In genomic region chr2:127506131-127506632, GRCm38 (mm10) we compare ENCODE assay signal across 18 mouse cellular contexts. TPM values are rescaled to one million over a fixed set of nuclear protein-coding genes. Genes with fewer than 3 reads are reported as not detected.
DNase-seq lines count a peak whose midpoint lies in the region; ATAC-seq lines count a peak whose summit lies in the region.
"Had no signal": no experiment of that assay in that cellular context is flagged by ENCODE, and none has a peak within 500 bp of the region (broad histone marks: within the 10 kb centered on the region; RNA-seq: fewer than 3 reads in every experiment).

No protein-coding gene starts in this region.

- no peak overlapping the region for H3K4me3 ChIP-seq in liver, embryonic 16.5 days (ENCODE audit: low read depth, low read length)
- no peak overlapping the region for H3K4me3 ChIP-seq in liver, embryonic 12.5 days
- H3K4me3 ChIP-seq in embryonic facial prominence, embryonic 13.5 days = no peak overlapping the region
- no peak overlapping the region for H3K4me3 ChIP-seq in stomach, embryonic 16.5 days (replicated peaks; ENCODE audit: low read length)
- H3K4me3 ChIP-seq: forebrain, embryonic 13.5 days; heart, embryonic 13.5 days; limb, embryonic 12.5 days; neural tube, embryonic 15.5 days had no signal

- H3K27ac ChIP-seq in liver, embryonic 16.5 days (ENCODE audit: low read length) = 0 out of 2 replicates have a peak overlapping the region, but pooled peaks have one; percentile 47
- H3K27ac ChIP-seq in liver, embryonic 12.5 days = no peak overlapping the region
- peak overlapping the region; percentile 73 for H3K27ac ChIP-seq in embryonic facial prominence, embryonic 13.5 days
- peak overlapping the region; percentile 83 for H3K27ac ChIP-seq in stomach, embryonic 16.5 days (ENCODE audit: low read length)
- H3K27ac ChIP-seq: forebrain, embryonic 13.5 days; heart, embryonic 13.5 days; limb, embryonic 12.5 days; neural tube, embryonic 15.5 days had no signal

- no peak overlapping the region for H3K9ac ChIP-seq in liver, embryonic 16.5 days (ENCODE audit: low read depth, low read length)
- H3K9ac ChIP-seq in liver, embryonic 12.5 days = no peak overlapping the region
- no peak overlapping the region for H3K9ac ChIP-seq in embryonic facial prominence, embryonic 13.5 days
- H3K9ac ChIP-seq in stomach, embryonic 16.5 days (ENCODE audit: low read length) = no peak overlapping the region
- H3K9ac ChIP-seq: forebrain, embryonic 13.5 days; heart, embryonic 13.5 days; limb, embryonic 12.5 days; neural tube, embryonic 15.5 days had no signal

- no peaks in the 10 kb centered on the region for H3K36me3 ChIP-seq in liver, embryonic 16.5 days (ENCODE audit: control insufficient read depth, insufficient read depth)
- H3K36me3 ChIP-seq in liver, embryonic 12.5 days = no peaks in the 10 kb centered on the region
- no peaks in the 10 kb centered on the region for H3K36me3 ChIP-seq in embryonic facial prominence, embryonic 13.5 days
- H3K36me3 ChIP-seq in stomach, embryonic 16.5 days (ENCODE audit: control insufficient read depth, insufficient read depth, low read length) = no peaks in the 10 kb centered on the region
- H3K36me3 ChIP-seq: heart, embryonic 13.5 days; limb, embryonic 12.5 days; neural tube, embryonic 15.5 days had no signal

- ATAC-seq in liver, embryonic 16.5 days (ENCODE audit: low read depth) = peak; percentile 50
- ATAC-seq in liver, embryonic 12.5 days = no peak
- no peak for ATAC-seq in embryonic facial prominence, embryonic 13.5 days (ENCODE audit: insufficient number of reproducible peaks, insufficient read depth, low FRiP score, low TSS enrichment, low read depth)
- peak; percentile 69 for ATAC-seq in granulocyte monocyte progenitor cell, adult 5-6 weeks (replicated peaks; ENCODE audit: poor library complexity, severe bottlenecking)
- no peak for ATAC-seq in stomach, embryonic 16.5 days (ENCODE audit: insufficient read depth, low FRiP score)

- no peak for DNase-seq in cerebellum, postnatal 10 days
- no peak for DNase-seq in spleen, adult 18-20 months
- DNase-seq: adrenal gland, postnatal 10 days; gastrocnemius, postnatal 25 days; heart, postnatal 4 days; kidney, adult 8-10 months; kidney, postnatal 4 days; right cerebral cortex, adult 18-20 months; thymus, postnatal 4 days had no signal

- H3K4me1 ChIP-seq in liver, embryonic 16.5 days (ENCODE audit: control insufficient read depth, low read depth, low read length) = peaks cover 9% of the 10 kb centered on the region
- no peaks in the 10 kb centered on the region for H3K4me1 ChIP-seq in liver, embryonic 12.5 days
- peaks cover 19% of the 10 kb centered on the region for H3K4me1 ChIP-seq in embryonic facial prominence, embryonic 13.5 days
- 0 out of 2 replicates have a peak, but pooled peaks cover 7% of the 10 kb centered on the region for H3K4me1 ChIP-seq in stomach, embryonic 16.5 days (ENCODE audit: control insufficient read depth, insufficient read depth, low read length)
- H3K4me1 ChIP-seq: heart, embryonic 13.5 days had no signal

- no peaks in the 10 kb centered on the region for H3K27me3 ChIP-seq in liver, embryonic 16.5 days (ENCODE audit: control insufficient read depth, insufficient read depth, low read depth, low read length)
- H3K27me3 ChIP-seq in liver, embryonic 12.5 days (replicated peaks) = peaks cover 35% of the 10 kb centered on the region
- H3K27me3 ChIP-seq in embryonic facial prominence, embryonic 13.5 days = peaks cover 6% of the 10 kb centered on the region
- H3K27me3 ChIP-seq in stomach, embryonic 16.5 days (ENCODE audit: control insufficient read depth, insufficient read depth, low read length) = no peaks in the 10 kb centered on the region
- H3K27me3 ChIP-seq: forebrain, embryonic 13.5 days had no signal

- no peak overlapping the region for H3K4me2 ChIP-seq in liver, embryonic 16.5 days (ENCODE audit: low read depth, low read length)
- no peak overlapping the region for H3K4me2 ChIP-seq in liver, embryonic 12.5 days
- no peak overlapping the region for H3K4me2 ChIP-seq in embryonic facial prominence, embryonic 13.5 days
- H3K4me2 ChIP-seq in stomach, embryonic 16.5 days (ENCODE audit: low read depth, low read length) = no peak overlapping the region
- H3K4me2 ChIP-seq: forebrain, embryonic 13.5 days; heart, embryonic 13.5 days; limb, embryonic 12.5 days; neural tube, embryonic 15.5 days had no signal

- no peaks in the 10 kb centered on the region for H3K9me3 ChIP-seq in liver, embryonic 16.5 days (replicated peaks; ENCODE audit: control insufficient read depth, low read length)
- no peaks in the 10 kb centered on the region for H3K9me3 ChIP-seq in liver, embryonic 12.5 days (replicated peaks)
- H3K9me3 ChIP-seq in embryonic facial prominence, embryonic 13.5 days = no peaks in the 10 kb centered on the region
- H3K9me3 ChIP-seq in stomach, embryonic 16.5 days (replicated peaks; ENCODE audit: control insufficient read depth, low read length) = no peaks in the 10 kb centered on the region
- H3K9me3 ChIP-seq: forebrain, embryonic 13.5 days; heart, embryonic 13.5 days; limb, embryonic 12.5 days; neural tube, embryonic 15.5 days had no signal

- WGBS in liver, embryonic 16.5 days (ENCODE audit: insufficient replicate concordance) = 43% methylated on average over 6 of the region's 6 CpGs
- 51% methylated on average over 6 of the region's 6 CpGs for WGBS in liver, embryonic 12.5 days (ENCODE audit: insufficient replicate concordance)
- 73% methylated on average over 6 of the region's 6 CpGs for whole genome bisulfite sequencing in embryonic facial prominence, embryonic 13.5 days
- 73% methylated on average over 6 of the region's 6 CpGs for WGBS in stomach, embryonic 16.5 days

RNA-seq across cellular contexts. Expression of gene Kcnip3, which starts 15.7 kb away (rescaled TPM):
- polyA plus RNA-seq in liver, embryonic 16.5 days (2015; fragmentation: Nextera tagmentation; extraction: Ambion mirVana) = 0.23 and 0.31 TPM in 2 replicates
- 0.70 and 0.72 TPM in 2 replicates for polyA plus RNA-seq in liver, embryonic 12.5 days (2016; fragmentation: Nextera tagmentation; extraction: Ambion mirVana)
- polyA plus RNA-seq in embryonic facial prominence, embryonic 13.5 days (2015; fragmentation: Nextera tagmentation; extraction: Ambion mirVana) = 2.4 and 3.0 TPM in 2 replicates
- total RNA-seq in granulocyte monocyte progenitor cell, adult 5-6 weeks (2014; fragmentation: Nextera tagmentation) = 37.4 and 50.0 TPM in 2 replicates
- 19.5 and 23.4 TPM in 2 replicates for total RNA-seq in granulocyte monocyte progenitor cell, adult 5-6 weeks (2017)
- polyA plus RNA-seq in stomach, embryonic 16.5 days (2015; fragmentation: Nextera tagmentation; extraction: Ambion mirVana) = 3.1 and 3.6 TPM in 2 replicates

RNA-seq across cellular contexts. Expression of gene Prom2, which starts 35.1 kb away (rescaled TPM):
- polyA plus RNA-seq in liver, embryonic 16.5 days (2015; fragmentation: Nextera tagmentation; extraction: Ambion mirVana) = 0.05 TPM in 1 of 2 replicates, not detected in the other
- polyA plus RNA-seq in liver, embryonic 12.5 days (2016; fragmentation: Nextera tagmentation; extraction: Ambion mirVana) = not detected in 2 replicates
- 2.9 and 3.0 TPM in 2 replicates for polyA plus RNA-seq in embryonic facial prominence, embryonic 13.5 days (2015; fragmentation: Nextera tagmentation; extraction: Ambion mirVana)
- not detected in 2 replicates for total RNA-seq in granulocyte monocyte progenitor cell, adult 5-6 weeks (2014; fragmentation: Nextera tagmentation)
- not detected in 2 replicates for total RNA-seq in granulocyte monocyte progenitor cell, adult 5-6 weeks (2017)
- polyA plus RNA-seq in stomach, embryonic 16.5 days (2015; fragmentation: Nextera tagmentation; extraction: Ambion mirVana) = 21.1 and 30.0 TPM in 2 replicates
- total RNA-seq: gastrocnemius, postnatal 25 days had no signal
- polyA plus RNA-seq: forebrain, embryonic 13.5 days had no signal

Comparison
In these comparisons a context has a peak if more than half of its experiments do, and no peak if none do; other contexts are left out.
1. ATAC-seq: peak in liver, embryonic 16.5 days (single experiment) and granulocyte monocyte progenitor cell, adult 5-6 weeks (single experiment); none in liver, embryonic 12.5 days (single experiment), embryonic facial prominence, embryonic 13.5 days (single experiment) and stomach, embryonic 16.5 days (single experiment).